Mouse (Mus musculus) MEL (cell line): ENCODE data around the gene Pakap. TPM values are rescaled to one million over a fixed set of nuclear protein-coding genes. Genes with fewer than 3 reads are reported as not detected.

Source experiments
- DNase-seq: peaks from one replicate; pipeline ENCODE4 v3.0.0; 2011; ENCODE audit warnings: low read depth, low spot score
- H3K27ac ChIP-seq: 2 replicates; pipeline ENCODE4 v1.5.1; 2012; ENCODE audit warnings: low read depth, mild to moderate bottlenecking, control low read depth, low read length, moderate library complexity; ENCODE audit not compliant: control insufficient read depth
- H3K27me3 ChIP-seq, 2 experiments: fragments of 150-350 bp in 1 of 2; sonication (generic) in 1 of 2; 2 replicates each; pipeline ENCODE4 v1.6.1; 2012; ENCODE audit warnings: low read length in 2 of 2, mild to moderate bottlenecking in 2 of 2, improper control_type of control experiment in 1 of 2, moderate library complexity in 1 of 2; ENCODE audit not compliant: insufficient read depth in 2 of 2, control insufficient read depth in 1 of 2
- H3K36me3 ChIP-seq, 2 experiments: 2 replicates each; pipeline ENCODE4 v1.6.1; 2012 to 2014; ENCODE audit warnings: low read length in 2 of 2, improper control_type of control experiment in 1 of 2, inconsistent platforms in 1 of 2, mild to moderate bottlenecking in 1 of 2; ENCODE audit not compliant: insufficient read depth in 2 of 2, control insufficient read depth in 1 of 2
- H3K4me1 ChIP-seq, 2 experiments: fragments of 150-350 bp in 1 of 2; sonication (generic) in 1 of 2; 2 replicates each; pipeline ENCODE4 v1.6.1; 2012; ENCODE audit warnings: low read length in 2 of 2, improper control_type of control experiment in 1 of 2, mild to moderate bottlenecking in 1 of 2; ENCODE audit not compliant: insufficient read depth in 2 of 2, control insufficient read depth in 1 of 2
- H3K4me3 ChIP-seq, 2 experiments: fragments of 150-350 bp in 1 of 2; sonication (generic) in 1 of 2; 2 replicates each; pipeline ENCODE4 v1.5.1; 2012; ENCODE audit warnings: low read depth in 2 of 2, low read length in 2 of 2, mild to moderate bottlenecking in 2 of 2, moderate library complexity in 2 of 2, control low read depth in 1 of 2, improper control_type of control experiment in 1 of 2; ENCODE audit not compliant: control insufficient read depth in 1 of 2, insufficient read depth in 1 of 2
- H3K79me2 ChIP-seq: 2 replicates; pipeline ENCODE4 v1.6.1; 2012; ENCODE audit warnings: mild to moderate bottlenecking, low read length, moderate library complexity; ENCODE audit not compliant: control insufficient read depth, poor library complexity, insufficient read depth
- H3K9ac ChIP-seq: 2 replicates; pipeline ENCODE4 v1.6.1; 2012; ENCODE audit warnings: low read depth, mild to moderate bottlenecking, control low read depth, low read length, moderate library complexity; ENCODE audit not compliant: control insufficient read depth, poor library complexity, severe bottlenecking
- H3K9me3 ChIP-seq: fragments of 150-350 bp; sonication (generic); replicated peaks from 2 replicates; pipeline ENCODE4 v1.6.1; 2012; ENCODE audit warnings: mild to moderate bottlenecking, low read length, improper control_type of control experiment, moderate library complexity; ENCODE audit not compliant: insufficient read depth
- BHLHE40 ChIP-seq: IDR thresholded peaks from 2 replicates; pipeline ENCODE4 v1.6.1; 2012; ENCODE audit warnings: low read depth, mild to moderate bottlenecking, inconsistent platforms, low read length, improper control_type of control experiment, borderline replicate concordance
- CTCF ChIP-seq, 3 experiments: IDR thresholded peaks in 2 of 3; conservative IDR thresholded peaks in 1 of 3; 2 replicates each; pipeline ENCODE4 v1.5.1; 2011 to 2012; ENCODE audit warnings: low read length in 3 of 3, low read depth in 2 of 3, mild to moderate bottlenecking in 2 of 3, improper control_type of control experiment in 1 of 3, inconsistent platforms in 1 of 3, mixed read lengths in 1 of 3, moderate library complexity in 1 of 3; ENCODE audit not compliant: control insufficient read depth in 1 of 3, insufficient read depth in 1 of 3, poor library complexity in 1 of 3, severe bottlenecking in 1 of 3
- E2F4 ChIP-seq: IDR thresholded peaks from 2 replicates; pipeline ENCODE4 v1.6.1; 2011; ENCODE audit warnings: low read depth, low read length, improper control_type of control experiment, borderline replicate concordance
- ELF1 ChIP-seq: IDR thresholded peaks from 2 replicates; pipeline ENCODE4 v1.6.1; 2014; ENCODE audit warnings: low read depth, mild to moderate bottlenecking, inconsistent platforms, low read length, improper control_type of control experiment, moderate library complexity
- EP300 ChIP-seq, 2 experiments: IDR thresholded peaks; 2 replicates each; pipeline ENCODE4 v1.6.1; 2011; ENCODE audit warnings: improper control_type of control experiment in 2 of 2, low read length in 2 of 2, low read depth in 1 of 2, mild to moderate bottlenecking in 1 of 2
- ETS1 ChIP-seq: IDR thresholded peaks from 2 replicates; pipeline ENCODE4 v1.6.1; 2012; ENCODE audit warnings: low read depth, mild to moderate bottlenecking, inconsistent platforms, low read length, improper control_type of control experiment, moderate library complexity
- GABPA ChIP-seq: IDR thresholded peaks from 2 replicates; pipeline ENCODE4 v1.6.1; 2012; ENCODE audit warnings: low read depth, mild to moderate bottlenecking, inconsistent platforms, low read length, improper control_type of control experiment, moderate library complexity
- GATA1 ChIP-seq: IDR thresholded peaks from 2 replicates; pipeline ENCODE4 v1.6.1; 2011; ENCODE audit warnings: low read depth, low read length, improper control_type of control experiment
- HCFC1 ChIP-seq: IDR thresholded peaks from 2 replicates; pipeline ENCODE4 v1.6.1; 2012; ENCODE audit warnings: low read depth, mild to moderate bottlenecking, inconsistent platforms, low read length, improper control_type of control experiment, moderate library complexity
- JUND ChIP-seq: IDR thresholded peaks from 2 replicates; pipeline ENCODE4 v1.6.1; 2011; ENCODE audit warnings: low read depth, mild to moderate bottlenecking, improper control_type of control experiment, low read length
- MAX ChIP-seq: IDR thresholded peaks from 2 replicates; pipeline ENCODE4 v1.6.1; 2011; ENCODE audit warnings: low read length, improper control_type of control experiment
- MXI1 ChIP-seq: IDR thresholded peaks from 2 replicates; pipeline ENCODE4 v1.6.1; 2011; ENCODE audit warnings: mild to moderate bottlenecking, low read depth, low read length, improper control_type of control experiment
- MYB ChIP-seq: IDR thresholded peaks from 2 replicates; pipeline ENCODE4 v1.6.1; 2011; ENCODE audit warnings: mild to moderate bottlenecking, low read depth, low read length, improper control_type of control experiment
- MYC ChIP-seq: IDR thresholded peaks from 2 replicates; pipeline ENCODE4 v1.6.1; 2011; ENCODE audit warnings: low read depth, mild to moderate bottlenecking, low read length, improper control_type of control experiment, moderate library complexity
- POLR2AphosphoS2 ChIP-seq: IDR thresholded peaks from 2 replicates; pipeline ENCODE4 v1.6.1; 2011; ENCODE audit warnings: low read length, improper control_type of control experiment
- POLR2AphosphoS5 ChIP-seq: IDR thresholded peaks from 2 replicates; pipeline ENCODE4 v1.6.1; 2012; ENCODE audit warnings: low read depth, borderline replicate concordance, mild to moderate bottlenecking, inconsistent platforms, low read length, moderate library complexity, mixed read lengths
- RCOR1 ChIP-seq: IDR thresholded peaks from 2 replicates; pipeline ENCODE4 v1.6.1; 2012; ENCODE audit warnings: low read depth, mild to moderate bottlenecking, inconsistent platforms, low read length, improper control_type of control experiment
- SIN3A ChIP-seq: IDR thresholded peaks from 2 replicates; pipeline ENCODE4 v1.6.1; 2012; ENCODE audit warnings: low read length, improper control_type of control experiment, inconsistent platforms
- TBP ChIP-seq: IDR thresholded peaks from 2 replicates; pipeline ENCODE4 v1.8.0; 2011; ENCODE audit warnings: low read depth, low read length, improper control_type of control experiment
- TCF12 ChIP-seq: IDR thresholded peaks from 2 replicates; pipeline ENCODE4 v1.6.1; 2014; ENCODE audit warnings: low read depth, mild to moderate bottlenecking, inconsistent platforms, low read length, improper control_type of control experiment, moderate library complexity
- UBTF ChIP-seq: IDR thresholded peaks from 2 replicates; pipeline ENCODE4 v1.6.1; 2012; ENCODE audit warnings: low read depth, mild to moderate bottlenecking, inconsistent platforms, low read length, improper control_type of control experiment, moderate library complexity, borderline replicate concordance; ENCODE audit not compliant: insufficient read depth
- USF1 ChIP-seq: IDR thresholded peaks from 2 replicates; pipeline ENCODE4 v1.6.1; 2014; ENCODE audit warnings: low read depth, mild to moderate bottlenecking, inconsistent platforms, low read length, improper control_type of control experiment, moderate library complexity
- ZC3H11A ChIP-seq: IDR thresholded peaks from 2 replicates; pipeline ENCODE4 v1.6.1; 2012; ENCODE audit warnings: low read depth, mild to moderate bottlenecking, inconsistent platforms, low read length, improper control_type of control experiment
- ZNF384 ChIP-seq: IDR thresholded peaks from 2 replicates; pipeline ENCODE4 v1.6.1; 2012; ENCODE audit warnings: low read depth, mild to moderate bottlenecking, inconsistent platforms, low read length, improper control_type of control experiment
- polyA plus RNA-seq, 2 experiments: library from polyadenylated mRNA; stranded (reverse) in 1 of 2; unstranded in 1 of 2; fragments of >175 nt in 1 of 2; fragments of >200 nt in 1 of 2; gene quantifications; 2 replicates each; pipeline versions ENCODE4 v1.2.1 to v1.2.4; 2012; ENCODE audit warnings: low replicate concordance in 2 of 2, low read depth in 1 of 2; ENCODE audit not compliant: insufficient read length in 2 of 2, insufficient read depth in 1 of 2, missing spikeins in 1 of 2
- total RNA-seq: library from RNA; depleted of rRNA; stranded (reverse); fragments of 300-350 nt; gene quantifications from 2 replicates; pipeline ENCODE4 v1.2.3, GENCODE M21; 2012

Pakap gene
- total and polyA plus RNA-seq, 3 experiments: not detected

- H3K79me2 ChIP-seq: no peaks in the 10 kb centered on the region; the same call in 1 of the 2 replicates
- no peak for TF ChIP-seq ELF1
- no peak for TF ChIP-seq EP300 (IDR thresholded peaks at IDR 0.05; ENCODE audit: low read depth in 1 of 2, low read length in 2 of 2)
- no peak for TF ChIP-seq USF1
- no peak for TF ChIP-seq HCFC1
- no peak for TF ChIP-seq ZNF384
- TF ChIP-seq GABPA: no peak
- TF ChIP-seq JUND: no peak
- no peak for TF ChIP-seq MYB
- no peak for TF ChIP-seq E2F4
- TF ChIP-seq POLR2AphosphoS2: no peak
- H3K9ac ChIP-seq: no peak overlapping the region
- DNase-seq: no peak
- H3K9me3 ChIP-seq: no peaks in the 10 kb centered on the region
- H3K27me3 ChIP-seq: no peaks in the 10 kb centered on the region
- H3K4me1 ChIP-seq: peaks cover 8 to 13% of the 10 kb centered on the region in 2 experiments; a peak in 3 of 4 replicates
- no peak overlapping the region for H3K27ac ChIP-seq
- peaks cover 0 to 7% of the 10 kb centered on the region in 2 experiments; a peak in 2 of 4 replicates for H3K36me3 ChIP-seq
- no peak overlapping the region for H3K4me3 ChIP-seq
Measured at GRCm38 (mm10) chr4:57789118-57789517, 221.1 kb downstream of the Pakap start.

- peak; percentile 59 for DNase-seq
- TF ChIP-seq USF1: peak; percentile 64
- TF ChIP-seq MXI1: peak; percentile 34; the same call in 1 of the 2 replicates
- TF ChIP-seq MAX: peak; percentile 76
- TF ChIP-seq BHLHE40: peak; percentile 98
- TF ChIP-seq TCF12: peak; percentile 71
- 0 out of 2 replicates have a peak, but pooled peaks have one; percentile 15 for TF ChIP-seq TBP
- no peak for TF ChIP-seq UBTF
- 0 out of 2 replicates have a peak, but pooled peaks have one; percentile 14 for TF ChIP-seq RCOR1
- TF ChIP-seq ZC3H11A: no peak
- TF ChIP-seq HCFC1: no peak
- no peak for TF ChIP-seq POLR2AphosphoS5
- peak; percentile 19 for TF ChIP-seq SIN3A
- peak; percentile 50; the same call in 1 of the 2 replicates for TF ChIP-seq GATA1
- TF ChIP-seq CTCF (IDR thresholded peaks at IDR 0.05 in 2 of 3, conservative IDR thresholded peaks at IDR 0.05 in 1 of 3; ENCODE audit: control insufficient read depth in 1 of 3, insufficient read depth in 1 of 3, low read depth in 2 of 3, low read length in 3 of 3, poor library complexity in 1 of 3, severe bottlenecking in 1 of 3): no peak
- TF ChIP-seq MYC: peak; percentile 24; the same call in 1 of the 2 replicates
- peak; percentile 66 for TF ChIP-seq ETS1
- peak; percentile 50 to 59; a peak in 3 of 4 replicates for TF ChIP-seq EP300 (IDR thresholded peaks at IDR 0.05; ENCODE audit: low read depth in 1 of 2, low read length in 2 of 2)
- H3K27ac ChIP-seq: peak overlapping the region; percentile 89
- H3K9ac ChIP-seq: peak overlapping the region; percentile 70
- H3K27me3 ChIP-seq: no peaks in the 10 kb centered on the region
- H3K4me3 ChIP-seq: peak overlapping the region; percentile 19 to 48
- no peaks in the 10 kb centered on the region; the same call in 1 of the 2 replicates for H3K79me2 ChIP-seq
- H3K36me3 ChIP-seq: peaks cover 0 to 27% of the 10 kb centered on the region in 2 experiments; a peak in 2 of 4 replicates
- H3K4me1 ChIP-seq: peaks cover 18 to 34% of the 10 kb centered on the region in 2 experiments
- H3K9me3 ChIP-seq: no peaks in the 10 kb centered on the region
Measured at GRCm38 (mm10) chr4:57793989-57794388, 226.0 kb downstream of the Pakap start.
